Mouse (Mus musculus) hindbrain, embryonic 14.5 days (tissue): ENCODE results near the gene Cxadr. TPM values are rescaled to one million over a fixed set of nuclear protein-coding genes. Genes with fewer than 3 reads are reported as not detected.
A peak's percentile ranks its signal among the peaks of the same experiment; 100 is the strongest.

Experiments used
- ATAC-seq: fragments of 200-750 bp; cut with Nextera tagmentation; 2 replicates; pipeline ENCODE4 v1.8.0; 2017; ENCODE audit warnings: moderate number of reproducible peaks, mild to moderate bottlenecking, moderate TSS enrichment, moderate library complexity; ENCODE audit not compliant: low FRiP score
- DNase-seq: peaks from one replicate; pipeline ENCODE4 v3.0.0-alpha.2; 2015; ENCODE audit warnings: low spot score
- H3K27ac ChIP-seq: fragments of 300-500 bp; sonication (generic); 2 replicates; pipeline ENCODE4 v1.5.1; 2014; ENCODE audit warnings: mild to moderate bottlenecking, moderate library complexity
- H3K27me3 ChIP-seq: fragments of 300-500 bp; sonication (generic); 2 replicates; pipeline ENCODE4 v1.6.1; 2014; ENCODE audit warnings: mild to moderate bottlenecking, low read length, mixed read lengths; ENCODE audit not compliant: control insufficient read depth, insufficient read depth
- H3K36me3 ChIP-seq: fragments of 300-500 bp; sonication (generic); replicated peaks from 2 replicates; pipeline ENCODE4 v1.6.1; 2014; ENCODE audit not compliant: control insufficient read depth, insufficient read depth
- H3K4me1 ChIP-seq: fragments of 300-500 bp; sonication (generic); replicated peaks from 2 replicates; pipeline ENCODE4 v1.6.1; 2014; ENCODE audit warnings: antibody characterized with exemption, low read length, mixed read lengths; ENCODE audit not compliant: control insufficient read depth, insufficient read depth
- H3K4me2 ChIP-seq: fragments of 300-500 bp; sonication (generic); replicated peaks from 2 replicates; pipeline ENCODE4 v1.6.1; 2014; ENCODE audit warnings: mild to moderate bottlenecking, moderate library complexity
- H3K4me3 ChIP-seq: fragments of 300-500 bp; sonication (generic); replicated peaks from 2 replicates; pipeline ENCODE4 v1.5.1; 2014; ENCODE audit warnings: mild to moderate bottlenecking, low read length
- H3K9ac ChIP-seq: fragments of 300-500 bp; sonication (generic); 2 replicates; pipeline ENCODE4 v1.6.1; 2014
- H3K9me3 ChIP-seq: fragments of 300-500 bp; sonication (generic); 2 replicates; pipeline ENCODE4 v1.6.1; 2016; ENCODE audit warnings: low read length; ENCODE audit not compliant: control insufficient read depth
- WGBS: fragments of 180-500 bp; shearing (Covaris S2); extraction: QIAGEN DNeasy Blood & Tissue Kit; methylation state at CpG from one replicate; pipeline ENCODE4 v1.1.7; 2014; 5-methylcytosine and 5-hydroxymethylcytosine counted together
- polyA plus RNA-seq: library from polyadenylated mRNA; unstranded; fragments of >200 nt; fragmentation: Nextera tagmentation; extraction: Ambion mirVana; gene quantifications from 2 replicates; pipeline ENCODE4 v1.2.1, GENCODE M21; 2014

Cxadr gene
- polyA plus RNA-seq: 107 and 126 TPM in 2 replicates

DNA sequence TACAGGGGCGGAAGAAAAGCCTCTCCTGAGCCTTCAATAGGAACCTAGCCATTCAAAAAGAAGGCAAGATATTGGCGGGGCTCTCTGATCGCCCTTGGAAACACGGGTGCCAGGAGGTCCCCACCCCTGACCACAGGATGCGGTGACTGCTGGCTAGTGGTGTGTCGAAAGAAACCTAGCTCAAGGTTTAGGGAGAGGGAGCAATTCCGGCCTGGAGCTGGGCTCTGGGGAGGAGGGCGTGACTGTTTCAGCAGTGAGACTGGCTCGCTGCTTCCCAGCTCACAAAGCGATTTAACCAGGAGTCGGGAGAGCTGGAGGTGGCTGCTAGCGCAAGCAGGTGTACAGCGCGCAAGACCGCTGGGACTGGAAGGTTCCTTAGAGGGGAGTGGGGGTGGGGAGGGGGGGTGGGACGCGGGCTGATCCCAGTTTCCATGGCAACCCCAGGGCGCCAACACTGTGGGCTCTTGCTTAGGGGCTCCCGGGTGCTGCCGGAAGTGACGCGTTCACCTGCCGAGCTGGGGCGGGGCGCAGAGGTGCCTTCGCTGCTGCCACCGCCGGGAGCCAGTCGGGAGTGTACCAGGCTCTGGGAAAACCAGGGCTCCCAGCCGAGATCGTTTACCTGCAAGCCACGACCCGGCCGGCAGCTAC, at the start of gene Cxadr:
TSS of gene Cxadr (plus strand) at position 307 of the 648 bp plus-strand sequence.
- no peaks in the 10 kb centered on the region for H3K9me3 ChIP-seq
- H3K4me3 ChIP-seq: peak within 1 kb of the TSS; percentile 79
- H3K27ac ChIP-seq: peak within 1 kb of the TSS; percentile 97
- H3K4me2 ChIP-seq: peak within 1 kb of the TSS; percentile 86
- no peaks in the 10 kb centered on the region for H3K27me3 ChIP-seq
- peaks cover 30% of the 10 kb centered on the region for H3K4me1 ChIP-seq
- H3K9ac ChIP-seq: peak within 1 kb of the TSS; percentile 93
- H3K36me3 ChIP-seq: no peaks in the 10 kb centered on the region
- ATAC-seq: peak; percentile 95
- under 1% methylated on average over 30 of the region's 34 CpGs for WGBS
- peak; percentile 87 for DNase-seq

DNA sequence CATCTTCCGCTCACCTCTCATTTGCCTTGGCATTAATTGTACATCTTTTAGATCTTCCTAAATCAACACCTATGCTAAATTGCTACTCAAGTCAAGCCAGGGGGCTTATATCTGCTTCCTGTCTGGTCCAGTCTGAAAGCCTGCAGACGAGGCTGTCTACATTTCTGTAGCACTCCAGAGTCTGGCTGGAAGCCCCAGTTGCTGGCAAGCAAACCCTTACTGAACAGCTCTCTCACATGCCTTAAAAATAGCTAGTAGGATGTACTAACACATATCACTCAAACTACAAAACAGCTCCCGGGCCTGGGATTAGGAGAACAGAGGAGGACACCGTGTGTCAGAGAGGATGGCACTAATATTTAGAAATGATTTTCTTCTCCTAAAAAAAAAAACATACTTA, 42.3 kb upstream of the Cxadr start:
- H3K4me2 ChIP-seq: no peak overlapping the region
- H3K27ac ChIP-seq: no peak overlapping the region
- ATAC-seq (no peak), DNase-seq (no peak)
- no peak overlapping the region for H3K9ac ChIP-seq
- H3K9me3 ChIP-seq: no peaks in the 10 kb centered on the region
- 86% methylated on average over 4 of the region's 4 CpGs for WGBS
- no peaks in the 10 kb centered on the region for H3K36me3 ChIP-seq
- no peaks in the 10 kb centered on the region for H3K27me3 ChIP-seq
- no peak overlapping the region for H3K4me3 ChIP-seq
- no peaks in the 10 kb centered on the region for H3K4me1 ChIP-seq

DNA sequence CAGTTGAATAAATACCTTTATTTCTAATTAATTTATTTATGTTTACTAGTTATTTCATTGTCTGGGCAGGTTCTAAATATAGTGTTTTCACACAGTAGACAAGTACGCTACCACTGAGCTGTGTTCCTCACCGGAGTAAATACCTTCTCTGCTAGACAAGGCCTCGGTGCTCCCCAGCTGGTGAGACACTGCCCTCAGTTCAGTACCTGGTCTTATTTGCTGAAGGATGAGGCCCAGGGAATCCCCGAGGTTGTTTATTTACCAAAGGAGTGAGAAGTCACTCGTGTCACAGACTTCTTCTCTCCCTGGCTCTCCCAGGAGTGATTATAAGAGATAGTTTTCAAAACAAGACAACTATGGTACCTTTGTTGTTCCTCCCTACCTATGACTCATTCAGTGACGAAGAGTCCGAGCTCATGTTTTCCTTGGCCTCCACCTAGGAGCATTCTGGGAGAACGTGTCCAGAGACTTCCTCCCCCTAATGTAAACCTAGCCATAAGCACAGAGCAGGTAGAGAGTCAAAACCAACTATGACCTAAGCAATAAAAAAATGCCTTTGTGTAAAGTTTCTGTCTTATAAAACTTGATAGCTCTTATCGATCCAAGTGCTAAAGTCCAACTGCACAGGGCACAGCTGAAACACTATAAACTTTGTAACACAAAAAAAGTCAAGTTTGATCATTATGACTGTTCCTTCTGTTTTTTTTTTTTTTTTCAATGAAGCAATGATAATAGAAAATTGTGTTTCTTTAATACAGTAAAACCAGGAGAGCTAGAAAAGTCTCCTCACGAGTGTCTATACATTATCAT, 41.0 kb upstream of the Cxadr start:
- no peak overlapping the region for H3K4me3 ChIP-seq
- no peak overlapping the region for H3K9ac ChIP-seq
- ATAC-seq: no peak
- 83% methylated on average over 10 of the region's 10 CpGs for WGBS
- H3K4me2 ChIP-seq: no peak overlapping the region
- no peaks in the 10 kb centered on the region for H3K36me3 ChIP-seq
- DNase-seq: no peak
- H3K4me1 ChIP-seq: peaks cover 8% of the 10 kb centered on the region; the same call in 1 of the 2 replicates
- no peak overlapping the region for H3K27ac ChIP-seq
- no peaks in the 10 kb centered on the region for H3K27me3 ChIP-seq
- no peaks in the 10 kb centered on the region for H3K9me3 ChIP-seq

DNA sequence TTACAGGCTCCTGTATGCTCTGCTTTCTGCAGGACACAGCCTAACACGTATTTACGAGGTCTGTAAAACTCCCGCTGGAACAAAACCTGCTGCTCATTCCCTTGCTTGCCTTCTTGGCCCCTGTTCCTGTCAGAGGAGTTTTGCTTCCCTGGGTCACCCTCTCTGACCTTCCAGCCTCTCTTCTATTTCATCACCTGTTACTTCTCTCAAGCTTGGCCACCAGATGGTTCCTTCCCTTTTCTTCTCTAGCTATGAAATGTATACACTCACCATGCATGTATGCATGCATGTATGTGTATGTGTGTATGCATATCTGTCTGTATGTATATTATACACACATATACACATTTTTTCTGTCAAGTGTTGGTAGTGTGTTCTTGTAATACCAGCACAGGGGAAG, 39.8 kb upstream of the Cxadr start:
- H3K9me3 ChIP-seq: no peaks in the 10 kb centered on the region
- WGBS: 76% methylated on average over 3 of the region's 3 CpGs

DNA sequence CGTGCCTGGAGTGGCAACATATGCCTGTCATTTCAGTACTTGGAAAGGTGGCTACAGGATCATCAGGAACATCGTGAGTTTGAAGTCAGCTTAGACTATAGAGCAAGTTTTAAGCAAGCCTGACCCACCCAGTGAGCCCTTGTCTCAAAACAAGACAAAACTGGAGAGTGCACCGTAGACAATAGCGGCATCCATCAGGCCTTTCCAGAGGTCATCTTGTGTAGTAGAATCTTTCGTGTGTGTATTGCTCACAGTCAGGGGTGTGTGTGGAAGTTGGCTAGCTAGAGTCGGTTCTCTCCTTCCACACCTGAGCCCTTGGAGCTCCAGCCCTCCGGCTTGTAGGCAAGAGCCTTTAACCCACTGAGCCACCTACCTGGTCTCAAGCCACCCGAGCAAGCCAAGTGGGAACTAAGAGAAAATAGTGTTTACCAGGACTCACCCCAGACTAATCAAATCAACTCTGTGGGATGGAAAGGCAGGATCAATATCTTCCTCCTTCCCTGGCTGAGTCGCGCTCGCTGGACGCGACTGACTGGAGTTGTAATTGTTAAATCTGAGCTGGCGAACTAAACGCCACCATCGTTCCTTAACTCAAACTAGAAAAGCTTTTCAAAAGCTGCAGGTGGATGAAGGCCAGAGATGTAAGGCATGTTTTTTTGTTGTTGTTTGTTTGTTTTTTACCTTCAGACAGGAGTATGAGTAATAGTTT, 36.7 kb upstream of the Cxadr start:
- Histone ChIP-seq H3K4me2 (peak overlapping the region; percentile 70), H3K9me3 (no peaks in the 10 kb centered on the region), H3K27ac (no peak overlapping the region), H3K4me1 (peaks cover 15% of the 10 kb centered on the region; the same call in 1 of the 2 replicates), H3K27me3 (no peaks in the 10 kb centered on the region), H3K9ac (peak overlapping the region; percentile 51), H3K4me3 (peak overlapping the region; percentile 35), H3K36me3 (no peaks in the 10 kb centered on the region)
- ATAC-seq (peak; percentile 24; the same call in 1 of the 2 replicates), DNase-seq (peak; percentile 28)
- 12% methylated on average over 16 of the region's 16 CpGs for WGBS

More for the DNA sequence above, 39.8 kb upstream of the Cxadr start:
- H3K9ac ChIP-seq: no peak overlapping the region
- ATAC-seq (no peak), DNase-seq (no peak)
- H3K4me1 ChIP-seq: peaks cover 15% of the 10 kb centered on the region; the same call in 1 of the 2 replicates
- no peak overlapping the region for H3K27ac ChIP-seq
- H3K36me3 ChIP-seq: no peaks in the 10 kb centered on the region
- no peak overlapping the region for H3K4me3 ChIP-seq
- H3K4me2 ChIP-seq: no peak overlapping the region
- no peaks in the 10 kb centered on the region for H3K27me3 ChIP-seq

DNA sequence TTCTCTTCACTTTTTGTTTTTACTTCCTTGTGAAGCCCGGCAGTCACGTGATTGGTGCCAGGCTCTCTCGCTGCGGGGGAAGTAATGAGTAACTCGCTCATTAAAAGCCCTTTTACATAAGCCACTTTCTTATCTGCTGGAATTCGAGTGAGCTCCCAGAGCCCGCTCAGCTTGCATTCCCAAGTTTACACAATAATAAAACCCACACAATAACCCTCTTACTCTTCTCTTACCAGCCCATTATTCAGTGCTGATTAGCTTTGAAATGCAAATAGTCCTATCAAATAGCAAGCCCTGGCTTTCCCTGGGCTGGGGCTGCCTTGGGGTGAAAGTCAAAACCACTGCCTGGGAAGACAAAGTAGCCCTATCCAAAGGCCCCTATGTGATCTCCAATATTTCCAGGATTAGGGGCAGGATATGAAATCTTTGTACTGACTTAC, 36.1 kb upstream of the Cxadr start:
- WGBS: 0% methylated on average over 7 of the region's 7 CpGs
- peak overlapping the region; percentile 35 for H3K4me3 ChIP-seq
- no peaks in the 10 kb centered on the region for H3K36me3 ChIP-seq
- H3K27ac ChIP-seq: no peak overlapping the region
- DNase-seq: peak; percentile 50
- H3K9ac ChIP-seq: peak overlapping the region; percentile 51
- H3K4me2 ChIP-seq: peak overlapping the region; percentile 70
- no peaks in the 10 kb centered on the region for H3K27me3 ChIP-seq
- no peaks in the 10 kb centered on the region for H3K9me3 ChIP-seq
- H3K4me1 ChIP-seq: peaks cover 15% of the 10 kb centered on the region; the same call in 1 of the 2 replicates
- ATAC-seq: peak; percentile 48; the same call in 1 of the 2 replicates

DNA sequence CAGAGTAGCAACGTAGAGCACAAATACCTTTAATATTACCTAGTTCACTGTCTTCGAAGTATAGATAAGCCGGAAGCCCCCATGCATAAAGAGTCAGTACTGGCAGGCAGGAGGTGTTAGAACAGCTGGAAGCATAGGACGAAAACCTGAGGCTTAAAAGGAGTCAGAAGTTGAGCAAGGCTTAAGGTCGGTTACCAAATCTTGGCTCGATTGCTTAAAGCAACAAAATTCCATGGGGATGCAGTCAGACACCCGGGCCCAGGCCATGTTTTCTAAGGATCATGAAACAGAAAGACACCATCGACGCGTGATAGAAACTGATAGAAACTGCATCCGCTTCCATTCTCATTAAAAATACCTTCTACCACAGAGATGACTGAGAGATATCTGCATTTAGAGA, 35.5 kb upstream of the Cxadr start:
- no peaks in the 10 kb centered on the region for H3K9me3 ChIP-seq
- peak overlapping the region; percentile 70; the same call in 1 of the 2 replicates for H3K4me2 ChIP-seq
- no peak for ATAC-seq
- H3K9ac ChIP-seq: no peak overlapping the region
- no peak overlapping the region for H3K27ac ChIP-seq
- no peaks in the 10 kb centered on the region for H3K27me3 ChIP-seq
- H3K4me1 ChIP-seq: peaks cover 15% of the 10 kb centered on the region; the same call in 1 of the 2 replicates
- H3K4me3 ChIP-seq: no peak overlapping the region
- no peaks in the 10 kb centered on the region for H3K36me3 ChIP-seq
- DNase-seq: no peak
- WGBS: 46% methylated on average over 11 of the region's 11 CpGs

DNA sequence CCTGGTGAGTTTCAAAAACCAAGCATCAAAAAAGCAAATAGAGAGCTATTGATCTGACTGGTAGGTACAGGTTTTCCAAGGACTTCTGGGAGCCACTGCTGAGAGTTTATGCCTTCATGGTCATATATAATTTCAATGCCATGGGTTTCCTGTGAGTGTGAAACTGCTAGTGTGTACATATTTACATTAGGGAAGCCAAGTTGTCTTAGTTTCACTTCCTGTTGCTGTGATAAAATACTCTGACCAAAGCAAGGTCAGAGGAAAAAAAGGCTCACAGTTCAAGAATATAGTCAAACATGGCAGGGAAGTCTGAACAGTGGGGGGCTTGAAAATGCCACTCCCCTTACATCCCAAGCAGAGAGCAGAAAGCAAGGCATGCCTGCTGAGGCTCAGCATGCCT, 33.8 kb upstream of the Cxadr start:
- Histone ChIP-seq H3K4me3 (no peak overlapping the region), H3K36me3 (no peaks in the 10 kb centered on the region), H3K9me3 (no peaks in the 10 kb centered on the region), H3K4me1 (peaks cover 15% of the 10 kb centered on the region; the same call in 1 of the 2 replicates), H3K27me3 (no peaks in the 10 kb centered on the region), H3K27ac (no peak overlapping the region), H3K9ac (no peak overlapping the region), H3K4me2 (no peak overlapping the region)
- ATAC-seq (no peak), DNase-seq (no peak)

DNA sequence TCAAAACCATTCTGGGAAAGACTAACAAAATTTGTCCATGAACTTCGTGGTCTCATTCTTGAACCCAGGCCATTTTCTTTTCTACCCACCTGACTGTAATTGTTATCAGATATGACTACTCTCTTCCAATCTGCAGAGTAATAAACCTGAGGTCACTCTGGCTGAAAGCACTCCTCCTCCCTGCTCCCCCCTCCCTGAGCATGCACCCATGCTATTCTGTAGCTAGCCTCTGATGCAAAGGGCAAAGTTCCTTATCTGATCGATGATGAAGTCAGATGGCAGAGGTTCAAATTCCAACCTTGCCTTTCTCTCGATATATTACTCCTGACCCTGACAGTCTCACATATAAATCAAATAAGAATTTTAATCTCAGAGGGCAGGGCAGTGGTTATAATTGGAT, 33.1 kb upstream of the Cxadr start:
- Histone ChIP-seq H3K36me3 (no peaks in the 10 kb centered on the region), H3K4me2 (no peak overlapping the region), H3K9ac (no peak overlapping the region), H3K27ac (no peak overlapping the region), H3K4me1 (peaks cover 15% of the 10 kb centered on the region; the same call in 1 of the 2 replicates), H3K27me3 (no peaks in the 10 kb centered on the region), H3K9me3 (no peaks in the 10 kb centered on the region), H3K4me3 (no peak overlapping the region)
- no peak for ATAC-seq
- 90% methylated on average over 3 of the region's 3 CpGs for whole genome bisulfite sequencing
- DNase-seq: no peak
